Mouse (Mus musculus) ZHBTc4 (cell line): ENCODE data around the gene Dexi.

Source experiments
- DNase-seq: peaks from one replicate; pipeline ENCODE4 v3.0.0-alpha.2; 2011; ENCODE audit warnings: low read depth, low spot score

Dexi gene

DNA sequence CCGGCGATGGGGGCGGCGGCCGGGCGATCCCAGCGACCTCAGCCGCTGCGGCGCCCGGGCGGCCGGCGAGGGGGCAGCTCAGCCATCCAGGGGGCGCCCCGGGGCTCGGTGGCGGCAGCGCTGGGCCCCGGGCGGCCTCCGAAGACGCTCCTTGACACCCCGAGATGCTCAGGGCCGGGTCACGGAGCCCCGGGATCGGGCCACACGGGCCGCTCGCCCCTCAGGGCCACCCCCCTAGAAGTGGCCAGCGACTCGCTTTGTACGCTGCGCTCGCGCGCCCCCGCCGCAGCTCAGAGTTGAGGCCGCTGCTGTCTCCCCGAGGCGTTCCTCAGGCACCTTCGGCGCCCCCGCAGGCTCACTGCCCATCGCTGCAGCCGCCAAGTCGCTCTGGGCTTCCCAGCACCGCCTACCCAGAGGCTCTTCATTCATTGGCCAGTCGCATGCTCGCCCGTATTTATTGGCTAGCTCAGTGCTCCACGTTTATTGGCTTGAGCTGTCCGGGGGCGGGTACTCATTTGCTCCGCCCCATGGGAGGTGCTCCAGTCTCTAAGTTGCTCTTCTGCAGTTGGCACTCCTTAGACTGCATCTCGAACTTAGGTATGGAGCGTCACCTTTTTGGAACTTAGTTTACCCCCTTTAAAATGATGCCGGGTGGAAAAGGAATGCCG lies at the start of gene Dexi:
Gene Dexi, minus strand, starts transcription at position 357 of the 668 bp plus-strand sequence.
- peak; percentile 99 for DNase-seq

DNA sequence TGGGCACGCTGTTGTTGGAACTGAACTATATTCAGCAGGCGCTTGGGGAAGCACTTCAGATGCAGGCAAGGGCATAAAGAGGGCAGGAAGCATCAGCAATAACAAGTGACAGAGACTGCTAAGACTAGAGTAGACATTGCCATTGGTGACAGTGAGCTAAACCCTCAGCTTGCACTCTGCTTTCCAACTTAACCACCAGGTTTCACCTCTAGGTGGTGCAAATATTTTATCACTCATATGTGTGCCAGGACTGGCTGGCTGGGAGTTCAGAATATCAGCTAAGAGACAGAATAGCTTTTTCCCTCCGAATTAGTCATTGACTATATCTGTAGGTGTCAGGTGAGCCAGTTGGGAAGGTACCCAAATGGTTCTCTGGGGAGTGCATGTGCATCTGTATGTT lies 43.7 kb upstream of the Dexi start:
- DNase-seq: no peak

- DNase-seq: no peak
Observed at GRCm38 (mm10) chr16:10585165-10585564, 42.3 kb upstream of the Dexi start.

DNA sequence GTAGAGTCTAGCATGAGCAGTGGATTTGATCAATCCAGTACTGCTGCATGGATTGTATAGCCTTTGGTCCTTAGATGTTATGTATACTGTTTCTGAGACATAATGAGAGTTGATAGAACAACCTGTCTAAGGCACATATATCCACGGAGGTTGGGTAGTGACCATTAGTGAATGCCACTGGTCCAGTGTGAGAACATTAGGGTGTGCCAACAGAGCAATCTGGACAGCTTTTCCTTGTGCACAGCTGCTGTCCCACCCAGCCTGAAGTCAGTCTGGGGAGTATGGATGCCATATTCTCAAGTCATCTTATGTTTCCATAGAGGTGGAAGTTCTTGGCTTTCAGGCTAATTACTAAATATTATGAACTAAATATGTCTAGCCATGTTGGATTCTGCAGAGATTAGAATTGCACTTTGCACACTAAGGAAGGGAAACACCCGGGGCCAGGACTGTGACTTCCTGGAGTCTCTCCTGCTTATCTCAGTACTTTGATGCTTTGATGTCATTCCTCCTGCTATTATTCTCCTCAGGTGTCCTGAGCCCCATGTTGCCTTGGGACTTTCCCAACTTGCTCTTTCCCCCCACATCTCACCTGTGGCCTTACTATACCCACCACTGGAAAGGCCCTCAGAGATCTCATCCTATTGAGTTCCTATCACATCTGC lies 38.5 kb upstream of the Dexi start:
- DNase-seq: no peak

DNA sequence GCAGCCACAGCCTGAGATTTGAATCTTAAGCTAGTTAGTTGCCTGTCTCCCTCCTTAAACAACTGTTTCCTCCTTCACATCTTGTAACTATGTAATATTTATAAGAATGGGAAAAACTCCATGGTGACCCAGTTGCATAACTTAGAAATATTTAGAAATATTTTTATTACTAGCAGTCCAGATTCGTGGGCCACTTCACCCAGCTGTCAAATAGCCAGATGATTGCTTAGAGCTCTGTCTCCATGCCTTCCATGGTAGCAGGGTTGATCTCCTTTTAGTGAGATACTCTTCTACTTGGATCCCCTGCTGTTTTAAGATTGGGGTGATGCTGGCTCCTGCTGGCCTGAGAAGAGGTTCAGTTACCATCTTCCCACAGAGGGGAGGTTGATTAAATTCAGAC lies 35.5 kb upstream of the Dexi start:
- DNase-seq: no peak

GRCm38 (mm10) chr16:10577548-10577947 lies 34.7 kb upstream of the Dexi start:
- DNase-seq: no peak

DNA sequence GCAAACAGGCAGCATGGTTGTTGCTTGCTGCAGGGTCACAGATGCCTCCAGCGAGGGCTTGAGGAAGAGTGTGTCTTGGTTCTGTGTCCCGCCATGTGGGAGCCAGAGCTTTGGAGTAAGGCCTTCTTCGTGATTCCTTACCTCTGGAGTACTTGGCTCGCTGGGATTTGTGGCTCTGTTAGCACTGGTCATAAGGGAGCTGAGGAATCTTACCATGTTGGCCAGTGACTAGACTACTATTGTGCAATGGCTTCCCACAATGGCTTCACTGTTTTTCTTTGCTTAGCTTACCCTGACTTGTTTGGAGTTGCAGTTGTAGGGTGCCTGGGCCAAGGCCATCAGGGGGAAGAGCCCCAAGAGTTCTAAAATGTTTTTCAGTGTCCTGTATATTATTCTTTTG lies 33.1 kb upstream of the Dexi start:
- DNase-seq: no peak

DNA sequence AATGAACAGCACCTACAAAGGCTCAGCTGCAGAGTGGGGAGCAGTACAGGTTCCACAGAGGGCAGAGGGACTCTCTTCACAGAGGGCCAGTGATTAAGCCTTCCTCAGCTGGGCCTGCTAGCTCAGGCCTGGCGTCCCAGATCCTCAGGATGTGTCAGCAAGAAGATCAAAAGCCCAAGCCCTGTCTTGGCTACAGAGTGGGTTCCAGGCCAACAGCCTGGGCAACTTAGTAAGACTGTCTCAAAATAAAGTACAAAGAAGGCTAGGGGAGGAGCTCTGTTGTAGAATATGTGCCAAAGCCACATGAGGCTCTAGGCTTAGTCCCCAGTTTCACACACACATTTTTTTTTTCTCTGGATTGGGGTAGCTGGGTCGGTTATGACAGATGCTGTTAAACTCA lies 32.1 kb upstream of the Dexi start:
- DNase-seq: no peak

DNA sequence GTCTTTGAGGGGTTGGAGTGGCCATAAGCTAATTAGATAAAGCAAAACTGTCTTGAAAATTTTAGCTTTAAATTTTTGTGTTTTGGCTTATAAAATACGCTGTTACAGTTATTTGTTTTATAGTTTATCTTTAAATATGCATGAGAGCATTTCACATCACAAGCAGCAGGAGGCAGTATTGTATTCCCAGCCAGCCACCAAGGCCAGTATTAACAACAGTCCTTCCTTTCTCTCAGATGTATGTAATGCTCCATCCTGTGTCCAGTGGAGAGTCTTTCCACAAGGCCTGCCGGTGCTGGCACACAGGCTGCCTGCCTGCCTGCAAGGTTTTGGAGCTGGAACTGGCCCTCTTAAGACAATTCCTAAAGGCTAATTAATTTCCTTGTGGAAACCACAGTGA lies 29.0 kb upstream of the Dexi start:
- DNase-seq: peak; percentile 33

DNA sequence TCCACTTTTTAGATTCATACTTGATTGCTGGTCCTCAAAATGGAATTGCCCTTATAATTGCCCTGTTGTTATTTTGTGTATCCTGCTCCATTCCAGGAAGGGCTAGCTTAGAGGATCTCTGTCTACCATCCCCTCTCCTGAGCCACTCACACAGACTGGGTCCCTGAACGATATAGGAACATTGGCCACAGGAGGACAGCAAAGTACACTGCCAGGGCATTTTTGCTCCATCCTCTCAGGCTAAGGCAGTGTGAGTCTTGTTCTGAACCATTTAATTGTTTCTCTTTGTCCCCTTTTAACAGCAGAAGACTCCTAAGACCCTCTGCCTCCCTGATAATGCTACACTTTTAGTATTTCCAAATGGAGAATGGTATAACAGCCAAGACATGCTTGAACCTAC lies 27.9 kb upstream of the Dexi start:
- DNase-seq: no peak

DNA sequence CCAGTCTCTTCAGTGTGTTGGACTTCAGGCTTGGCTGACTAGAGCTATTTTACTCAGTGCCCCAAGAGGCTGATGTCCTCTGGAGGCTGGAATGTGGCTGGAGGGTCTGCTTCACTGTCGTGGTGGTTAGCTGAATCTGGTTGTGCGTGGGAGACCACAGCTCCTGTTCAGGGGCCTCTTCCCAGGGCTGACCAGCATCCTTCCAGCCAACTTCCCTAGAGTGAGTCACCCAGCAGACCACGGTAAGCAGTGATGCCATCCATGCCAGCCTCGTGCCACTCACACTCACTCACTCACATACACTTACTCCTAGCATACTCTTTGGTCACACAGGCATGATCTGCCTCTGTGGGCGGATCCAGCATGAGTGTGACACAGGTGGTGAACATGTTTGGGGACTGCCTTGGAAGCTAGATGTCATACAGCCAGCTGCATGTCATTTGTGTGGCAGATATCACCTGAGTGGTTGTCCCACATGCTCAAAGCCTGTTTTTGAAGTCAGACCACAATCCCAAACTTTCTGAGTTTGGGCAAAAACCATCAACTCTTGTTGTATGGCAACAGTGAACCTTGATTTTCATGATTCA lies 27.0 kb upstream of the Dexi start:
- no peak for DNase-seq

DNA sequence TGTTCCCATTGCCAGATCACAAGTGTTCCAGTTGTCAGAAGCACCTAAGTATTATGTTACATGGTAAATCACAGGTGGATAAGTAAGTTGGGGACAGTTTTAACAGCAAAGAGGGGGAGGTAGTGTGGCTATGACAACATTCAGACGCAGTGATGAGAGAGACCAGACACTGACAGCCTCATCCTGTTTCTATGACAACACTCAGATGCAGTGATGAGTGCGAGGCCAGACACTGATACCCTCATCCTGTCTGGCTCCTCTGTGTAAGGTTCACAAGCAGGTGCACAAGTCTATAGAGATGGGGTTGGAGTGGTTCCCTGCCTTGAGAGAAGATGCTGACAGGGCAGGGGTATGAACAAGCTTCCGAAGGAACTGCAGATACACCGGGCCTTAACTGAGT lies 24.3 kb upstream of the Dexi start:
- DNase-seq: no peak

DNA sequence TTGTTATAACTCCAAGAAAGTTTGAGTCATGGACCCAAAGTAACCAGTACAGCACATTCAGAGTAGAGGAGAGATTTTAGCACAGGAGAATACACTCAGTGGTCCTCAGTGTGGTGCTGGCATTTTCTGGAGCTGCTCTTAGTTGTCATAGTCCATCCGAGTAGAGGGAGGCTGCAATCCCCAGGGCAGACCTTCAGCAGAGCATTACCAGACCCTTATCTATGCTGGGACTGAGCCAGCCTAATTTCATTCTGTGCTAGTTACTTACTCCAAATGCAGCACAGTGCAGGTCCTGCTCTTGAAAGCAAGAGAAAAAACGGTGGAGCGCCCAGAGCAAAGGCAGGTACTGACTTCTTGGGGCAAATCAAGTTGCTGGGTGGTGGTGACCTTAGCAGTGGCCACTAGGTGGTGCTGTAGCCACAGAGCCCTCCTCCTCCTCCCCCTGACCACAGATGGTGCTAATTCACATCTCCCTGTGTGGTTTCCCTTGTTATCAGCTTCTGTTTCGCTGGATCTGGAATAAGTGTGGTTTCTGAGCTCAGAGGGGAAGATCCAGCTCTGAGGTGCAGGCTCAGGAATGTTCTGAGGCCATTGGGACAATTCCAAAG lies 22.5 kb upstream of the Dexi start:
- peak; percentile 80 for DNase-seq

GRCm38 (mm10) chr16:10559991-10560390 lies 17.1 kb upstream of the Dexi start:
- no peak for DNase-seq

DNA sequence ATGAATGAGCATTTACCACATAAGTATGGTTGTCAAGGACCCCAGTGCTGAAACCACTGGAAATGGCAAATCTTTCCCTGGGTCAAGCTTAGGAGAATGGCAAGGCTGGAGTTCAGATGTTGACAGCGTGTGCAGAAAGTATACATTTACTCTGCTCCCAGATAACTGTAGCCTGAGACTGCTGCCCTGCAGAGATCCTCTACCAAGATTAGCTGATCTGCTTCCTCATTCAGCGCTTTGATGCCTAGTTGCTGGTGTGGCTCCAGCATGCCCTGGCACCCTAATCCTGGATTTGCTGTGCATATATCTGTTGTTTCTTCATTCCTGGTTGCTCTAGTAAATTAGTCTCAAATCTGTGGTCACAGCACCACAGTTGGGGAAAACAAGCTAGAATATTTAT lies 11.0 kb upstream of the Dexi start:
- DNase-seq: no peak

- no peak for DNase-seq
Observed at GRCm38 (mm10) chr16:10551592-10551991, 8.7 kb upstream of the Dexi start.

DNA sequence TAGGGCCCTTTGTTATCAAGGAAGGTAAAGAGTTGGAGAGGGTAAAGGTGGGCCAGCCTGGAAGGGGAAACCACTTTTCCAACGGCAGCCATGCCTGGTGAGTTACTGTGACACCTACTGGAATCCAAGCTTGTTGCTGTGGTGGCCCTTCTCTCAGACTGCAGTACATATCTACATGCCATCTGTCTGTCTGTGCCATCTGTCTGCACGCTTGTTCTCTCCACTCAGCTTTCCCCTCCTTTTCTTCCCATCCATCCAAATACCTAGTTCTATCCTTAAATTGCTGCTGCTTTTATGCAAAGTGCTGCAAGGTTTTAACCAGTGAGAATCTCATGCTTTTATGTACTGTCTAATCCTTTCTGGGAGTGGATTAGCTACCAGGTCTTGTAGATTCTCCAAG lies 6.7 kb upstream of the Dexi start:
- DNase-seq: no peak

GRCm38 (mm10) chr16:10548938-10549337 lies 6.1 kb upstream of the Dexi start:
- DNase-seq: no peak

DNA sequence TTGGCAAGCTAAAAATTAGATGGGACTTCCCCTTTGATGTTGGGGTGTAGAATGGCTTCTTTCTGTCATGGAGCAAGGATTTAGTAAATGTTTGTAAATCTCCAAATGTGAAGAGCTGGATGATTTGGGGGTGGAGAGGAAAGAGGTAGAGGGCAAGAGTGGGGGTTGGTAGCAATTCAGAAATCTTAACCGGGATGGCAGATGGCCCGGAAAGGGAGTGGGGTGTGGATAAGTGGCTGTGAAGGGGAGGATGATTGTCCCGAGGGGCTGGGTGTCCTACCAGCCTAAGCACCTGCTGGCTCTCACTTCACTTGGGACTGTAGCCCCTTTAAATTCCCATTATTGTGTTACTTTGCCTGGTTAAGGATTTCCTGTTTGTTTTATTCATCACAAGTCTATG lies 4.0 kb upstream of the Dexi start:
- DNase-seq: no peak

DNA sequence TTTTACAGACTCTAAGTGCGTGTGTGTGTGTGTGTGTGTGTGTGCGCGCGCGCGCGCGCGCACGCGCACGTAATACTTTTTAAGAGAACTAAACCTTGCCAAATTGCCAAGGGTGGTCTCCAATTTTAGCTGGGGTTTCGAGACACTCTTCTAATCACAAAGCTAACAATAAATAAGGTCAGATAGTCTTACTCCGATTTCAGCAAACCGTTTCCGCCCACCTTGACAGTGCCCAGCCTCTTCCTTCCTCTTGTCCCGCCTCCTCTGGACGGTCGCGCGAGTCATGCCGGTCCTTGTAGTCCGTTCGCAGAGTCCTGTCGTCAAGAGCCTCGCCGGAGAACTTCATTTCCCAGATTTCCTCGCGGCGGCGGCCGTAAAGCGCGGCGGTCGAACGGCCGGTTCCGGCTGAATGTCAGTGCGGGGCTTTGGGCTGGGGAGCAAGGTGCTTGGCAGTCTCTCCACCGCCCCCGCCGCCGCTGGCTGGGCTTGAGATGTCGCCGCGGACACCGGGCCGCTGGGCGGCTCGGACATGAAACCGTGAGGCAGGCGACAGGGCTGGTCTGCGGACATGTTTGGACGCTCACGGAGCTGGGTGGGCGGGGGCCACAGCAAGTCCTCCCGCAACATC lies 2.3 kb upstream of the Dexi start, which contains the start of gene Clec16a:
Gene Clec16a, plus strand, starts transcription at position 345 of the 628 bp plus-strand sequence.
- DNase-seq: peak; percentile 98

- no peak for DNase-seq
Observed at GRCm38 (mm10) chr16:10542266-10542665, 588 bp downstream of the Dexi start.

GRCm38 (mm10) chr16:10541598-10541930 lies 1.3 kb downstream of the Dexi start:
- DNase-seq: no peak
